Mouse (Mus musculus): ENCODE measurements at regions not wholly inside any gene's neighbourhood (a gene's known extent, or its start where the extent isn't known, plus 50 kb on each side); places are given as distances from the start of the nearest gene placed in this dataset.

GRCm38 (mm10) chr1:147703467-147703866 is 1208.9 kb downstream of the Brinp3 start:
- DNase-seq (ENCODE audit: low read depth, low spot score) = no peak

GRCm38 (mm10) chr1:147729930-147730329 is 1235.4 kb downstream of the Brinp3 start:
- peak; percentile 36 for DNase-seq (ENCODE audit: low read depth, low spot score)

- peak; percentile 1 for DNase-seq (ENCODE audit: low read depth, low spot score)
These were observed 1271.5 kb downstream of the Brinp3 start for GRCm38 (mm10) chr1:147766094-147766493.

GRCm38 (mm10) chr1:147802759-147803158 is 1308.2 kb downstream of the Brinp3 start:
- DNase-seq (ENCODE audit: low read depth, low spot score) = peak; percentile 27
